In the genomic region with DNA sequence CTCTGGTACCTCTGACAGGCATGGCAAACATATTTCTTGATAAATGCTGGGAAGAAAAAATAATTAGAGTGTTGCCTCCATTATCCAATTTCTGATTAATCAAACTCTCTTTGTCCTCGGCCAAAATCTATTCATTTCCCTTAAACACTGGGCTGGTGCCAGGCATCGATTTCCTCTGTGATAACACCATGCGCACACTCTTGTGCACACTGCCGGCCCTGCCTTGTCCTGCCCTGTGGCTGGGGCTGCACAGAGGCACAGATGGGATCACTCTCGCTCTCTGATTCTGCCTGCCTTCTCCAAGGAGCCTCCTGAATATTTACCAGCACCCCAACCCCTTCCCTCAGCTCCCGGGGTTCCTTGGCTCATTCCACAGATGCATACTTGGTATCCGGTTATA, we compare ENCODE assay signal across 35 mouse cellular contexts. TPM values are rescaled to one million over a fixed set of nuclear protein-coding genes. Genes with fewer than 3 reads are reported as not detected.
"Had no signal": no experiment of that assay in that cellular context is flagged by ENCODE, and none has a peak within 500 bp of the region (broad histone marks: within the 10 kb centered on the region; RNA-seq: fewer than 3 reads in every experiment).

No protein-coding gene starts in this region.

- H3K9me3 ChIP-seq: heart, embryonic 10.5 days; heart, embryonic 12.5 days; hindbrain, embryonic 10.5 days; hindbrain, embryonic 12.5 days; intestine, embryonic 15.5 days; kidney, embryonic 15.5 days; limb, embryonic 13.5 days; limb, embryonic 15.5 days; liver, embryonic 13.5 days had no signal

- ATAC-seq: hindbrain, embryonic 16.5 days; inflammation-experienced regulatory T-cells, adult 6 months; intestine, embryonic 15.5 days had no signal

- H3K9ac ChIP-seq: heart, embryonic 12.5 days; hindbrain, embryonic 12.5 days; hindbrain, embryonic 14.5 days; intestine, embryonic 15.5 days; kidney, embryonic 15.5 days; limb, embryonic 13.5 days; limb, embryonic 15.5 days; liver, embryonic 13.5 days had no signal

- H3K4me2 ChIP-seq: heart, embryonic 12.5 days; hindbrain, embryonic 12.5 days; hindbrain, embryonic 14.5 days; intestine, embryonic 15.5 days; kidney, embryonic 15.5 days; limb, embryonic 13.5 days; limb, embryonic 15.5 days; liver, embryonic 11.5 days; liver, embryonic 13.5 days had no signal

- H3K36me3 ChIP-seq: heart, embryonic 10.5 days; heart, embryonic 12.5 days; hindbrain, embryonic 10.5 days; hindbrain, embryonic 12.5 days; intestine, embryonic 15.5 days; kidney, embryonic 15.5 days; limb, embryonic 13.5 days; limb, embryonic 15.5 days; liver, embryonic 13.5 days had no signal

- H3K27me3 ChIP-seq: hindbrain, embryonic 12.5 days; intestine, embryonic 15.5 days; kidney, embryonic 15.5 days; limb, embryonic 15.5 days had no signal

- H3K27ac ChIP-seq: gastrocnemius, adult 2 months; heart, embryonic 10.5 days; hindbrain, embryonic 10.5 days; hindbrain, embryonic 12.5 days; hindbrain, embryonic 14.5 days; intestine, embryonic 15.5 days; kidney, embryonic 15.5 days; kidney, postnatal 0 days; limb, embryonic 13.5 days; limb, embryonic 15.5 days; liver, embryonic 13.5 days had no signal

- DNase-seq: gastrocnemius, adult 2 months; gastrocnemius, postnatal 10 days; gastrocnemius, postnatal 25 days; heart, adult 18-20 months; heart, postnatal 10 days; heart, postnatal 4 days; kidney, adult 11 months; kidney, adult 2 months; kidney, adult 9 months; kidney, postnatal 14 days; kidney, postnatal 36 days; layer of hippocampus, adult 9-11 months; layer of hippocampus, postnatal 36 days; left cerebral cortex, postnatal 4 days; liver, embryonic 13.5 days had no signal

- H3K4me3 ChIP-seq: gastrocnemius, adult 2 months; heart, embryonic 10.5 days; heart, embryonic 12.5 days; hindbrain, embryonic 10.5 days; hindbrain, embryonic 12.5 days; intestine, embryonic 15.5 days; kidney, embryonic 15.5 days; limb, embryonic 13.5 days; limb, embryonic 15.5 days; liver, embryonic 13.5 days had no signal

- H3K4me1 ChIP-seq: intestine, embryonic 15.5 days; limb, embryonic 13.5 days; limb, embryonic 15.5 days had no signal

RNA-seq across cellular contexts. Expression of a gene that starts 8.6 kb away (rescaled TPM):
- polyA plus RNA-seq: inflammation-experienced regulatory T-cells, adult 6 months had no signal

RNA-seq across cellular contexts. Expression of a gene that starts 56.8 kb away (rescaled TPM):
- total RNA-seq: gastrocnemius, adult 2 months; gastrocnemius, postnatal 10 days; gastrocnemius, postnatal 25 days; gastrocnemius, postnatal 4 days; granulocyte monocyte progenitor cell, adult 5-6 weeks; heart, adult 18-20 months; heart, adult 8-10 months; heart, postnatal 10 days; heart, postnatal 25 days; heart, postnatal 4 days had no signal
- polyA plus RNA-seq: heart, embryonic 10.5 days; heart, embryonic 12.5 days; heart, embryonic 14.5 days; inflammation-experienced regulatory T-cells, adult 6 months; intestine, embryonic 15.5 days; kidney, adult 2 months; kidney, embryonic 15.5 days; kidney, postnatal 0 days; large intestine, adult 2 months; limb, embryonic 11.5 days; limb, embryonic 13.5 days; limb, embryonic 15.5 days; liver, embryonic 11.5 days; liver, embryonic 13.5 days had no signal
